Comparison of ENCODE assay signal across 8 mouse cellular contexts in the genomic region with DNA sequence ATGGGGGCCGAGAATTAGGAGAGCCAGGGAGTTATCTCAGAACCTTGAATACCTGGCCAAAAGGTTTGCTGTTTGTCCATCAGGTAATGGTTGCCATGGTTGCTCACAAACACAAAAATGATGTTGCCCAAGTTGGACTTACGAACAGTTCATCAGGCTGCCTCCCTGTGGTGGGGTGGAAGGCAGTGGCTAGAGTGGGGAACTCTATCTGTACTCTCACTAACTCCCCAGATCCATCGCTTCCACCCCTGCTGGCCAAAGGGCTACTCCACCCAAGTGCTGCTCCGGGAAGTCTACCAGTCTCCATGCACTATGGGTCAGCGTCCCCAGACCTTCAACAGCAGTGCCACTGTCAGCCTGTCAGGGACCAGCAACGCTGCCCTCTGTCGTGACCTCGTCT. TPM values are rescaled to one million over a fixed set of nuclear protein-coding genes. Genes with fewer than 3 reads are reported as not detected.
DNase-seq lines count a peak whose midpoint lies in the region; ATAC-seq lines count a peak whose summit lies in the region.

A gene (plus strand): TSS at position 301 of the 400 bp plus-strand sequence.

- no peak within 1 kb of the TSS for H3K4me3 ChIP-seq in lung, embryonic 15.5 days
- no peak within 1 kb of the TSS for H3K4me3 ChIP-seq in forebrain, embryonic 11.5 days (ENCODE audit: low read depth, low read length)
- no peak within 1 kb of the TSS for H3K4me3 ChIP-seq in midbrain, embryonic 10.5 days

- no peak within 1 kb of the TSS for H3K4me2 ChIP-seq in lung, embryonic 15.5 days
- H3K4me2 ChIP-seq in forebrain, embryonic 11.5 days (ENCODE audit: low read depth, low read length, severe bottlenecking), result no peak within 1 kb of the TSS

- DNase-seq in lung, postnatal 36 days, result no peak
- no peak for DNase-seq in forebrain, embryonic 11.5 days (ENCODE audit: low spot score)
- DNase-seq in heart, postnatal 25 days (ENCODE audit: low spot score), result no peak
- no peak for DNase-seq in midbrain, embryonic 10.5 days (ENCODE audit: low spot score)
- no peak for DNase-seq in c-Kit-positive CD71-positive TER-119-positive erythroid progenitor cells, embryonic 14.5 days (ENCODE audit: low spot score)
- no peak for DNase-seq in urinary bladder, postnatal 10 days (ENCODE audit: low spot score)
- DNase-seq in thymus, postnatal 0 days (ENCODE audit: low spot score), result no peak

- no peak for ATAC-seq in lung, embryonic 15.5 days (ENCODE audit: borderline replicate concordance, extremely low read depth, low FRiP score, low TSS enrichment)
- ATAC-seq in forebrain, embryonic 11.5 days (replicated peaks; ENCODE audit: low FRiP score), result no peak

- no peaks in the 10 kb centered on the region for H3K36me3 ChIP-seq in lung, embryonic 15.5 days
- no peaks in the 10 kb centered on the region for H3K36me3 ChIP-seq in forebrain, embryonic 11.5 days (ENCODE audit: control insufficient read depth, insufficient read depth, low read length)
- no peaks in the 10 kb centered on the region for H3K36me3 ChIP-seq in midbrain, embryonic 10.5 days

- H3K9me3 ChIP-seq in lung, embryonic 15.5 days, result no peaks in the 10 kb centered on the region
- no peaks in the 10 kb centered on the region for H3K9me3 ChIP-seq in forebrain, embryonic 11.5 days (ENCODE audit: control insufficient read depth, low read length)
- no peaks in the 10 kb centered on the region for H3K9me3 ChIP-seq in midbrain, embryonic 10.5 days (replicated peaks)

- no peak within 1 kb of the TSS for H3K27ac ChIP-seq in lung, embryonic 15.5 days
- H3K27ac ChIP-seq in forebrain, embryonic 11.5 days (ENCODE audit: low read depth, low read length), result no peak within 1 kb of the TSS
- no peak within 1 kb of the TSS for H3K27ac ChIP-seq in midbrain, embryonic 10.5 days (replicated peaks)

- intact Hi-C loops in heart, postnatal 25 days (cut with DNase I), result no loop called here

- H3K27me3 ChIP-seq in lung, embryonic 15.5 days, result peaks cover 96% of the 10 kb centered on the region
- peaks cover 41% of the 10 kb centered on the region for H3K27me3 ChIP-seq in forebrain, embryonic 11.5 days (ENCODE audit: control insufficient read depth, insufficient read depth, low read length)
- H3K27me3 ChIP-seq in midbrain, embryonic 10.5 days (ENCODE audit: low read depth, poor library complexity, severe bottlenecking), result peaks cover 95% of the 10 kb centered on the region

- H3K9ac ChIP-seq in lung, embryonic 15.5 days, result no peak within 1 kb of the TSS
- H3K9ac ChIP-seq in forebrain, embryonic 11.5 days (ENCODE audit: low read length), result no peak within 1 kb of the TSS

- peaks cover 23% of the 10 kb centered on the region for H3K4me1 ChIP-seq in lung, embryonic 15.5 days
- peaks cover 6% of the 10 kb centered on the region for H3K4me1 ChIP-seq in forebrain, embryonic 11.5 days (replicated peaks; ENCODE audit: control insufficient read depth, insufficient read depth, low read length)
- peaks cover 47% of the 10 kb centered on the region for H3K4me1 ChIP-seq in midbrain, embryonic 10.5 days

- 55% methylated on average over 8 of the region's 8 CpGs for WGBS in lung, embryonic 15.5 days
- 64% methylated on average over 8 of the region's 8 CpGs for WGBS in forebrain, embryonic 11.5 days
- 65% methylated on average over 8 of the region's 8 CpGs for WGBS in midbrain, embryonic 10.5 days

RNA-seq across cellular contexts. Expression of the gene that starts here (rescaled TPM):
- 27.5 and 28.7 TPM in 2 replicates for polyA plus RNA-seq in lung, embryonic 15.5 days (2015; fragmentation: Nextera tagmentation; extraction: Ambion mirVana)
- 120 and 128 TPM in 2 replicates for polyA plus RNA-seq in forebrain, embryonic 11.5 days (2014; fragmentation: Nextera tagmentation; extraction: Ambion mirVana)
- total RNA-seq in heart, postnatal 25 days (2021), result 10 to 100 TPM; 25.1 to 27.7 TPM
- polyA plus RNA-seq in midbrain, embryonic 10.5 days (2016; fragmentation: Nextera tagmentation; extraction: Ambion mirVana), result 80.6 and 125 TPM in 2 replicates
- polyA plus RNA-seq in thymus, postnatal 0 days (2015; fragmentation: Nextera tagmentation; extraction: Ambion mirVana), result 6.3 and 7.2 TPM in 2 replicates
